Mouse (Mus musculus) kidney, postnatal 10 days (tissue): Measurements from ENCODE around the gene Cgnl1.

ENCODE experiments used
- DNase-seq: peaks from one replicate; pipeline ENCODE4 v3.0.0; 2021; ENCODE audit warnings: mixed read lengths

Cgnl1 gene

GRCm38 (mm10) chr9:71770991-71771767 lies at the start of gene Cgnl1:
Cgnl1 (minus strand) TSS chr9:71771602.
- DNase-seq, result peak; percentile 92

DNA sequence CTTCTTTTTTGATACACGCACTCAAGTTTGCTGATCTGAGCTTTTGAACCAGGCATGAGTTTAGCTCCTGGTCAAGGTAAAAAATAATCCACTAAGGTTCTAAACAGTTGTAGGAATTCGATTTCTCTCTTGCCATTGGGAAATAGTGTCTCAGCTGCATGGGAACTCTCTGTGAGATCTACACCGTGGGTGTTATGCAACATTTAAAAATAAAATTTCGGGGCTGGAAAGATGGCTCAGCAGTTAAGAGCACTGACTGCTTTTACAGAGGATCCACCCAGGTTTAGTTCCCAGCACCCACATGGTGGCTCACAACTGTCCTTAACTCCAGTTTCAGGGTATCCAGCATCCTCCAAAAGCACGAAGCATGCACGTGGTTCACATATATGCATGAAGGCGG lies 47.1 kb upstream of the Cgnl1 start:
- DNase-seq, result no peak

GRCm38 (mm10) chr9:71816121-71816520 lies 44.7 kb upstream of the Cgnl1 start:
- no peak for DNase-seq

GRCm38 (mm10) chr9:71813565-71813964 lies 42.2 kb upstream of the Cgnl1 start:
- DNase-seq, result no peak

- no peak for DNase-seq
Measured at GRCm38 (mm10) chr9:71812914-71813313, 41.5 kb upstream of the Cgnl1 start.

DNA sequence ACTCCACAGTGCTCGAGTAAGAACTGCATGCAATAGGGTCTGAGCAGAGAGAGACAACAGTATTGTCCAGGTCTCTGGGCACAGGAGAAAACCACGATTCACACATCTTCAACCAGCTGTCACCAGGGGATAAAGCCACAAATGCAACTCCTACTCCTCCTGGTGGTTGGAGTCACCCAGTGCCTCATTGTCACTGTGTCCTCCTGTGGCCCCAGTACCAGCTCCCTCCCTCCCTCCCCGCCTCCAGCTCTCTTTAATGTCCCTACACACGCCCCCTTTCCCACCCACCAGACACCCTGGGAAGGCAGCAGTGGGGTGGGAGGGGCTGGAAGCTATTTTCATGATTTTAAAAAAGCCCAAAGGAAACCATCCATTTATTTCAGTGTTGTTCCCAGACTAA lies 41.0 kb upstream of the Cgnl1 start:
- DNase-seq, result peak; percentile 39

DNA sequence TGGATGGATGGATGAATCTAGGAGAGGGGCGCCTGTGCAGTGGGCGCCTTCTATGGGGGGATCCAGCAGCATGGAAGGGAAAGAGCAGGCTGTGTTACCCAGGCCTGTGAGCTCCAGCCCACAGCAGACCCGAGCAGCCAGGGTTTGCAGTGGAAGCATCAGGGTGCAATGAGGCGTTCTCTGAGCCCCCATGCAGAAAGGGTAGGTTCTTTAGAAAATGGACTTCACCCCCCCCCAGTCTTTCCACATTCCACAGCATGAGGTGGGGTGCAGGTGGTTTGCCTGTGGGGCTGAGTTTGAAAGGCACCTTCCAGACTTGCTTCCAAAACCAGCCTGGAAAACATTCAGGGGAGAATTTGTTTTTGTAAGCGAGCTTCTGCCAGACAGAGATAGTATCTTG lies 40.0 kb upstream of the Cgnl1 start:
- peak; percentile 35 for DNase-seq

DNA sequence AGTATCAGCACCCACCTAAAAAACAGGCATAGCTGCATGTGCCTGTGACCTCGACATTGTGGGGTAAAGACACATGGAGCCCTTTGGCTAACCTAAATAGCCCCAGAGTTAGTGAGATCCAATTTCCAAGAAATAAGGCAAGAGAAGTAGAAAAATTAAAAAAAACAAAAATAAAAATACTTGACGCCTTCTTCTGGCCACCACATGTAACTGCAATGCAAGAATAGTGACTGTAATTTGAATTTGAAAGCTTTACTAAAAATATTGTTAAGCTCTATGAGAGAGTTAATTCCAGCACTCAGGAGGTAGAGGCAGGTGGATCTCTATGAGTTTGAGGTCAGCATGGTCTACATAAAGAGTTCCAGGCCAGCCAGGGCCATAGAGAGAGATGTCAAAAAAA lies 39.3 kb upstream of the Cgnl1 start:
- no peak for DNase-seq

GRCm38 (mm10) chr9:71808640-71809254 lies 37.3 kb upstream of the Cgnl1 start:
- no peak for DNase-seq

DNA sequence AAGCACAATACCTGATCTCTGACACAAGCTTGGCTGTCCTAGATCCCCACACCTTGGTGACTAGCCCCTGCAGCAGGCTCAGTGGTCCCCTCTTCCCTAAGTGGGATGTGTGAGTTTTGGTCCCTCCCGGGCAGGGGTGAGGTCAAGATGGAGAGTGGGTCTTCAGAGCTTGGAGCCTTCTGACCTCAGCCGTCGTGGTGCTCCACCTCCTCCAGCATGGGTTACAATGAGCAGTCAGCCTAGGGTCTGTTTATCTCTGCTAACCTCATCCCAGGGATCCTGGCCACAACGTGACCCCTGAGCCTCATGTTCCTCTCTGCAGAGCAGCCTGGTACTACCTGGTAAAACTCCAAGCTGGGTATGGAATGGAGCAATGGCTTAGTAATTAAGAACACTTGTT lies 36.4 kb upstream of the Cgnl1 start:
- DNase-seq, result no peak

DNA sequence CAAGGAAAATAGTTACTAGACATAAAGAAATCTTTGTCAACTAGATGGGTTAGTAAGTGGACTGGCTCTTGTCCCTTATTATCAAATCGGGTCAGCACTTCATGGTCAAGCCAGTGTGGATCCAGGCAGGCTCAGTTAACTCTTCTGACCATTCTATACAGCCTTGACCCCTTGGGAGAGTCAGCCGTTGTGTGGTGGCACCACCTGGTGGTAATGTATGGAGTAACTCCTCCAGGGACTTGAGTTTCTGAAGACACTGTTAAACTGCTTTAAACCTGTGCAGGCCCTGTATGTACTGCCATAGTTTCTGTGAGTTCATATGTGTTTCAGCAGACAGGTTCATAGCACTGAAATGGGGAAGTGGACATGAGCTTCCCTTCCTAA lies 35.0 kb upstream of the Cgnl1 start:
- peak; percentile 91 for DNase-seq

DNA sequence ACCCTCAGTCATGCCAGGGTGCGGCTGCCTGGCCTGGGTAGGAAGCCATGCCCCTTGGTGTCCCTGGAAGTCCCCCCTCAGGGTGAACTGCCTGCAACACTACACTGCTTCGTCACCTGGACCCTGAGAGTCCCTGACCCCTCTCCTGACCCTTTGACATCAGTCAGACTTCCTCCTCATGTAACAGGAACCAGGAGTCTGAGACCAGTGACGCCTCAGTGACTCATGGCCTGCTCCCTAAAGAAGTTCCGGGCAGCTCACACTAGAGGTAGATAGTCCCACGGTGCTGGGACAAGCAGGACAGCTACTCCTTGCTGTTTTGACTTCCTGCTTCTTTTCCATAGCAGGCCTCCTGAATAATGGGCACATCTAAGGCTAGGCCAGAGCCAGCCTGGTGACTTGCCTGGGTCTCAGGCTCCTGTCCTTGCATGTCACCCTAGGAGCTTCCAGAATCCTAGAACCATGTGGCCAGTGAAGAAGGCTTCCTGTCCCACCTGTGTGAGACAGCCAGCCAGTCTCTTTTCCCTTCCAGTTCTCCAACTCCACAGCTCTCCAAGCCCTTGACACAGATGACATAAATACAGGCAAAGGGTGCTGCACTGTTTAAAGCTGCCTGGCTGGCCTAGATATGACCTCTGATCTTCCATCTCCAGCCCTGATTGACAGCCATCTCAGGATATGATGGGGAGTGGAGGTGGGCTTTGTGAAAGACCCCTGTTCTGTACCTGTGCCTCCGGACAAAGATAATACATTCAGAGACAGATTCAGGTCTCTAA lies 34.4 kb upstream of the Cgnl1 start:
- DNase-seq, result no peak

DNA sequence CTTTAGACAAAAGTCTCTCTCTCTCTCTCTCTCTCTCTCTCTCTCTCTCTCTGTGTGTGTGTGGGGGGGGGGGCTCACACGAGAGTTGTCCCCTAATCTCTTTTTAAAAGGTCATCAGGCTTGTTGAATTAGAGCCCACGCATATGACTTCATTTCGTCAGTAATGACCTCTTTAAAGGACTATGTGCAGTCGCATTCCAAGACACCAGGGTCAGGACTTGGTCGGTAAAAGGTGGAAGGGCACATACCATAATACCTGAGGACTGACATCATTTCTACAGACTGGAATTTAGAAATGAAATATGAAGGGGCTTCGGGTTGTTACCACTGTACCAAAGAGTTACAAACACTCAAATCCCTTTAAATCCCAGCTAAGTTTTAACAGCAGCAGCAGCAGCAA lies 32.7 kb upstream of the Cgnl1 start:
- DNase-seq, result no peak

- DNase-seq, result no peak
Measured at GRCm38 (mm10) chr9:71803281-71803680, 31.9 kb upstream of the Cgnl1 start.

DNA sequence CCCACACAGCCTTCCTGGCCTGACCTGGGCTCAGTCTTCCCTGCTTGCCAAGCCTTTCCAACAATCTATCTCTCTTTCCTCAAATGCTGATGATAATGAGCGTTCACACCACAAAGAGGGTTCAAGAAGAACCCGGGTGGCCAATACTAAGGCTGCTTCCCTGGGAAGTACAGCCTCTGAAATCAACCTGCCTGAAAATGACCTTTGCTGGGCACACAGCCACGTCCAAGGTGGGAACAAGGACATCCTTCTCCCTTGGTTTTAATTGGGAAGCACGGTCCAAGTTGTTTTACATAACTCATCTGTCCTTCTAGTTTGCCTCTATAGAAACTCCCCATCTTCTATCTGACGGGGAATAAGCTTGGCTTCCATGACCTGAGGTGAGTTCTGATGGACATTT lies 28.2 kb upstream of the Cgnl1 start:
- no peak for DNase-seq

DNA sequence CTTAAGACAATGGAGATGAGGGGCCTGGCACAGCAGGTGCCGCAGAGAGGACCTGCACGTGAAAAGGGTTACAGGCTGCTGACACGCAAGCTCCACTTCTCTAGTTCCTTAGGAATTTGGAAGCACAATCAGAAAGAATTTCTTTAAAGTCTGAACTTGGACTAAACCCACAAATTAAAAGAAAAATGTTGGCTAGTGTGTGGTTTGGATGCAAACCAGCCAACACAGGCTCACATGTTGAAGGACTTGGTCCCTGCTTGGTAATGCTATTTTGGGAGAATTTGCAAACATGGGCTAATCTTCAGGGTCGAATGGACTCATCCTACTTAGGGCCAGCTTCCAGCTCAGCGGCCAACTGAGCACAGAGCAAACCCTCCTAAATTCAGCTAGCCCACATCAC lies 26.8 kb upstream of the Cgnl1 start:
- no peak for DNase-seq

- no peak for DNase-seq
Measured at GRCm38 (mm10) chr9:71777404-71777803, 6.0 kb upstream of the Cgnl1 start.

DNA sequence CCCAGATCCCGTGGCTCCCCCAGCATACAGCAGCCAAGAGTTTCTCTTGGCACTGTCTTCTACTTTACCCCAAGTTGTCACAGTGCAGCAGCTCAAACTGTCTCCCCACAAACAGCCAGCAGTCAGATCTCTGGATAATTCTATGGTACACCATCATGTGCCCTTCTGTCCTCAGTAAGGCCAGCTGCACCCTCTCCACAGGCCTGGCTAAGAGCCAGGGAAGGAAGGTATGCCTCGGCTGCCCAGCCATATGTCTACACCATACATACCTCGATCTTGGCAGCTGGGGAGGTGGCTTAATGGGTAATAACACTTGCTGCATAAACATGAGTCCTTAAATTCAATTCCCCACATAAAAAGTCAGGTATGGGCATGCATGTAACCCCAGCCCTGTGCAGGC lies 4.9 kb upstream of the Cgnl1 start:
- DNase-seq, result no peak

DNA sequence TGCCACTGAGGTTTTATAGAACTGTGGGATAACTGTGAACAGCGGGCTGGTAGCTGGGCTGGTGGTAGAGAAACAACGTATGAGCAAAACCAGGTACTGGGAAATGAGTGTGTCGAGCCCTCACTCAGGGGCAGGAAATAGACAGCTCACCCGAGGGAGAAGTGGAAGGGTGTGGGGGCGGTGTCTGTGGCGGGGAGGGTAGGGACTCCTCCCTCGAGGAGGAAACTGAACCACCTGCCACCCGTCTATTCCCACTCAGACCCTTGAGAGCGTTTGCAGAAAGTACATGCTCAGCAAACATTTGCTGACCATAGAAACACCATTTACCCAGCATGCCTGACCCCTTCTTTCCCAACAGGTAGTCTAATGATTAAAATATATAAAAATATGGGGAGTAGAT lies 2.2 kb upstream of the Cgnl1 start:
- DNase-seq, result no peak

DNA sequence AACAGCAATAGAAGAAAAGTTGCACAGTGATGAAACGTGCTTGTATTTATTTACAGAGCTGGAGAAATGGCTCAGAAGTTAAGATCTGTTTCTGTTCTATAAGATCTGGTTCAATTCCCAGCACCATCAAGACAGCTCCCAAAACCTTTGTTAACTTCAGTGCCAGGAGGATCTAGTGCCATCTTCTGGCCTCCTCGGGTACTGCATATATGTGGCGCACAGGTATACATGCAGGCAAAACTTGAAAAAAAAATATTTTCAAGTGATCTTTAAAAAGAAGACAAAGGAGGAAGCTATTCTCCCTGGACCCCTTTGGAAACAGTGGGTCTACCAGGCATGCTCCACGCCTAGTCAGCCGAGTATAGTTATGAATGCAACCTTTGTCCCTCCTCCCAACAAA lies 936 bp upstream of the Cgnl1 start:
- DNase-seq, result peak; percentile 74

GRCm38 (mm10) chr9:71770484-71770883 lies 918 bp downstream of the Cgnl1 start:
- peak; percentile 43 for DNase-seq

DNA sequence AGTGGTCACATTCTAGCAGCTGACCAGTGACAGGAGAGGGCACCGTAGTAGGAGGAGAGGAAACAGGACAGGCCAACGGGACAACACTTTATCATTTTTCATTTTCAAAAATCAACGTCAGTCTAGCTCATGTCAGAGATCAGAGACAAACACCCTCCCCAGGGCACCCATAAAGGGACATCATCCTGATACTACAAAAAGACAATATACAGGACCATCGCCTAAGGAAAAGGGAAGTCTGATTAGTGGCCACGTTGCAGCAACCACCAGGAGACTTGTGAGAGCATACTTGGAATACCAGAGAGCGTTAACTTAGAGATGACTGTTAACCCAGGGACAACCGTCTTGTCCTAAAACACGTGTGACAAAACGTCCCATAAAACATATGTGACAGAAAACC lies 1.7 kb downstream of the Cgnl1 start:
- DNase-seq, result no peak

GRCm38 (mm10) chr9:71768119-71768518 lies 3.3 kb downstream of the Cgnl1 start:
- DNase-seq, result no peak

- DNase-seq, result no peak
Measured at GRCm38 (mm10) chr9:71766902-71767301, 4.5 kb downstream of the Cgnl1 start.
